Mouse (Mus musculus): ENCODE results near the gene Rabl3. TPM values are rescaled to one million over a fixed set of nuclear protein-coding genes. Genes with fewer than 3 reads are reported as not detected.

Gene Rabl3
- polyA plus RNA-seq (2012; rRNA removed) = 4.8 and 5.2 TPM in 2 replicates

DNA sequence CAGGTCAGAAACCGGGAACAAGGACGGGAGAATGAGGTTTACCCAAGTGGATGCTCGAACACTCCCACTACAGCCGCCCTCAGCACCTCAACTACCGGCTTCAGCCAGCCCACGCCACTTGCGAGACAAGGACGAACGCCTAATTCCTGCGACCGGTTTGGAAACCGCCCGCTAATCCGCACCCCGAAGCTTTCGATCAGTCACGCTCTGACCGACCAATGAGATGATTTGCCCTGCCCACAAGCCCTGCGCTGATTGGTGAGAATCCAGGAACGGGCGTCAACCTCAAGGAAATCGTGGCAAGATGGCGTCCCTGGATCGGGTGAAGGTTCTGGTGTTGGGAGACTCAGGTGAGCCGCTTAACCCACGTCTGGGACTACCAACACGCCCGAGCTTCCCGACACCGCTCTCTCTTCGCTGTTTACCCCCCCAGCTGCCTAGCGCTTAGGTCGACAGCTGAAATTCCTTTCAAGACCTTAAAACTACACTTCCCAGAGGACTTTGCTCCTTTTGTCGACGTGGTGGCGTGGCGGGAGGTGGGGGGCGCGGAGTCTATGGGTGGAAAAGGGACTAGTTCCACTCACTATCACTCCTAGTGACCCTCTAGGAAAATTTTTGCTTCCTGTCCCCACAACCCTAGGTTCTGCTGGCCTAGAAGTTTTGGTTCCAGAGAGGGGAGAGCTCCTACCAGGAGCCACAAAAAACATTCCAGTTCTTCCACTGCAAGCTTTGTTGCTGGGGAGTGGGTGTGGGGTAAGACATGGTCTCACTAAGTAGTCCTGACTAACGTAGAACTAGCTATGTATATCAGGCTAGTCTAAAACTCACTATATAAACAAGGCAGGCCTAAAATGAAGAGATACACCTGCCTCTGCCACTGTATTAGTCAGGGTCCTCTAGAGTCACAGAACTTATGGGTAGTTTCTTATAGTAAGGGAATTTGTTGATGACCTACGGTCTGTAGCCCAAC is at the start of gene Rabl3, which contains the start of gene Gtf2e1:
Gene Rabl3 (plus strand): TSS at position 275 of the 970 bp plus-strand sequence.
Gene Gtf2e1 (minus strand): TSS at position 179 of the 970 bp plus-strand sequence.

GRCm38 (mm10) chr16:37579994-37580393 is 40.3 kb downstream of the Rabl3 start, which contains the start of gene Hgd:
TSS of gene Hgd (plus strand) at chr16:37580153.

Other genes with a start within 250 kb of the Rabl3 start
- gene Stxbp5l, start 154.9 kb upstream of the Rabl3 start, polyA plus RNA-seq (2012; rRNA removed) = 0.01 TPM in 1 of 2 replicates, not detected in the other
- 6.6 and 7.5 TPM in 2 replicates for gene Gtf2e1, start 96 bp upstream of the Rabl3 start, polyA plus RNA-seq (2012; rRNA removed)
- gene Hgd, start 40.3 kb downstream of the Rabl3 start, polyA plus RNA-seq (2012; rRNA removed) = 19.5 and 23.8 TPM in 2 replicates
- gene Ndufb4, start 114.6 kb downstream of the Rabl3 start, polyA plus RNA-seq (2012; rRNA removed) = 32.0 and 35.7 TPM in 2 replicates
- gene Fstl1, start 237.0 kb downstream of the Rabl3 start, polyA plus RNA-seq (2012; rRNA removed) = 9.9 and 13.3 TPM in 2 replicates

Measured in liver, embryonic 14 days (tissue).